Mouse (Mus musculus): ENCODE data around the gene Rinl. TPM values are rescaled to one million over a fixed set of nuclear protein-coding genes. Genes with fewer than 3 reads are reported as not detected.

Gene Rinl
- polyA plus RNA-seq, 1 experiment from 2014 or later, result 2.6 TPM

GRCm38 (mm10) chr7:28811640-28812275, 23.0 kb downstream of the Rinl start:
- Histone ChIP-seq H3K36me3 (peaks cover 48% of the 10 kb centered on the region), H3K4me2 (peak overlapping the region; percentile 85), H3K9ac (peak overlapping the region; percentile 94), H3K4me3 (peak overlapping the region; percentile 71), H3K4me1 (peaks cover 55% of the 10 kb centered on the region), H3K27me3 (no peaks in the 10 kb centered on the region), H3K27ac (peak overlapping the region; percentile 100; the same call in 1 of the 2 replicates), H3K9me3 (no peaks in the 10 kb centered on the region)
- 7% methylated on average over 7 of the region's 7 CpGs for WGBS
- no peak for ATAC-seq (ENCODE audit: insufficient number of reproducible peaks, insufficient read depth, low FRiP score, low TSS enrichment, low read depth)

DNA sequence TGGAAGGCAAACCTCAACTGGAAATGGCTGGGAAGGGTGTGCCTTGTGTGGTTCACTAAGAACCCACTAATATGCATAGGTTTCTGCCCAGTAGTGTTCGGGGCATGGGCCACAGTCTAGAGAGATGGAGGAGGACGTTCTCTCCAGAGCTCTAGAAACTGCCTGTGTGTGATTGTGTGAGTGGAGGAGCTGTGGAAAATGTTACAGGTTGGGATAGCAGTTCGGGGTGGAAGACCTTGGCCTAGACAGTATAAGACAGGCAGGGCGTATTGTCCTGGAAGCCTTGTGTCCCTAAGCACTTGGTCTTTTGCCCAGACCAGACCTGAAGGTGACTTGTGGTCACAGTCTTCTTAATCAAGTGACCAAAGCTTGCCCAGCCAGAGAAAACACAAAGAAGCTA, 23.7 kb downstream of the Rinl start:
- Histone ChIP-seq H3K27ac (0 out of 2 replicates have a peak overlapping the region, but pooled peaks have one; percentile 100), H3K4me2 (peak overlapping the region; percentile 85), H3K9me3 (no peaks in the 10 kb centered on the region), H3K27me3 (no peaks in the 10 kb centered on the region), H3K4me1 (peaks cover 60% of the 10 kb centered on the region), H3K9ac (peak overlapping the region; percentile 94), H3K4me3 (peak overlapping the region; percentile 71), H3K36me3 (peaks cover 55% of the 10 kb centered on the region)
- ATAC-seq (ENCODE audit: insufficient number of reproducible peaks, insufficient read depth, low FRiP score, low TSS enrichment, low read depth), result no peak
- WGBS, result 63% methylated on average over 4 of the region's 4 CpGs

- Histone ChIP-seq H3K9ac (peak overlapping the region; percentile 94), H3K4me2 (peak overlapping the region; percentile 85), H3K27ac (no peak overlapping the region), H3K9me3 (no peaks in the 10 kb centered on the region), H3K4me1 (peaks cover 60% of the 10 kb centered on the region), H3K4me3 (peak overlapping the region; percentile 71), H3K36me3 (peaks cover 60% of the 10 kb centered on the region), H3K27me3 (no peaks in the 10 kb centered on the region)
- ATAC-seq (ENCODE audit: insufficient number of reproducible peaks, insufficient read depth, low FRiP score, low TSS enrichment, low read depth), result no peak
- WGBS, result 82% methylated on average over 5 of the region's 5 CpGs
Measured at GRCm38 (mm10) chr7:28812949-28813348, 24.2 kb downstream of the Rinl start.

GRCm38 (mm10) chr7:28814306-28815034, 25.7 kb downstream of the Rinl start:
- Histone ChIP-seq H3K4me3 (no peak overlapping the region), H3K36me3 (peaks cover 74% of the 10 kb centered on the region), H3K4me2 (no peak overlapping the region), H3K27me3 (no peaks in the 10 kb centered on the region), H3K9ac (peak overlapping the region; percentile 28; the same call in 1 of the 2 replicates), H3K4me1 (peaks cover 61% of the 10 kb centered on the region), H3K27ac (no peak overlapping the region; the same call in 1 of the 2 replicates), H3K9me3 (no peaks in the 10 kb centered on the region)
- ATAC-seq (ENCODE audit: insufficient number of reproducible peaks, insufficient read depth, low FRiP score, low TSS enrichment, low read depth), result no peak
- 87% methylated on average over 5 of the region's 5 CpGs for WGBS

- no peak overlapping the region for H3K4me2 ChIP-seq
- H3K27ac ChIP-seq, result no peak overlapping the region
- ATAC-seq (ENCODE audit: insufficient number of reproducible peaks, insufficient read depth, low FRiP score, low TSS enrichment, low read depth), result no peak
- H3K4me1 ChIP-seq, result peaks cover 65% of the 10 kb centered on the region
- no peaks in the 10 kb centered on the region for H3K27me3 ChIP-seq
- H3K36me3 ChIP-seq, result peaks cover 82% of the 10 kb centered on the region
- peak overlapping the region; percentile 27; the same call in 1 of the 2 replicates for H3K9ac ChIP-seq
- H3K4me3 ChIP-seq, result no peak overlapping the region
- H3K9me3 ChIP-seq, result no peaks in the 10 kb centered on the region
- WGBS, result 90% methylated on average over 9 of the region's 9 CpGs
Measured at GRCm38 (mm10) chr7:28815230-28815629, 26.5 kb downstream of the Rinl start.

DNA sequence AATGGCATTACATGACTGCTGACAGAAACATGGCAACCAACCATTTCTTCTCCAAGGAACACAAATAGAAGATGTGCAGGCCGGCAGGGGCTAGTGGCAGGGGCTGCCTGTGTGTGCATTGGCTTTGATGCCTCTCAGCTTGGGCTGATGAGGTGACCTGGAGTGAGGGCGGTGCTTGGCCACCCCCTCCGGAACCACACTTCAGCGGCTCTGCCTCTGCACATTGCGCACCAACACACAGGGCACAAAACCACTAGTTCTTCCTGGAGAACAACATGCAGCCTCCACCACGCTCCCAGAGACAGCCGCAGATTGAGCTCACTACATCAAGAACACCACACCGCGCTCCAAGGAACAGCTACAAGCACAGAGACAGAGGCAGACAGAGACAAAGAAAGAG, 27.4 kb downstream of the Rinl start:
- peaks cover 92% of the 10 kb centered on the region for H3K36me3 ChIP-seq
- no peak overlapping the region for H3K4me3 ChIP-seq
- no peak for ATAC-seq (ENCODE audit: insufficient number of reproducible peaks, insufficient read depth, low FRiP score, low TSS enrichment, low read depth)
- H3K4me2 ChIP-seq, result no peak overlapping the region; the same call in 1 of the 2 replicates
- no peaks in the 10 kb centered on the region for H3K27me3 ChIP-seq
- no peak overlapping the region; the same call in 1 of the 2 replicates for H3K27ac ChIP-seq
- H3K9me3 ChIP-seq, result no peaks in the 10 kb centered on the region
- no peak overlapping the region for H3K9ac ChIP-seq
- peaks cover 65% of the 10 kb centered on the region for H3K4me1 ChIP-seq
- 87% methylated on average over 9 of the region's 9 CpGs for WGBS

DNA sequence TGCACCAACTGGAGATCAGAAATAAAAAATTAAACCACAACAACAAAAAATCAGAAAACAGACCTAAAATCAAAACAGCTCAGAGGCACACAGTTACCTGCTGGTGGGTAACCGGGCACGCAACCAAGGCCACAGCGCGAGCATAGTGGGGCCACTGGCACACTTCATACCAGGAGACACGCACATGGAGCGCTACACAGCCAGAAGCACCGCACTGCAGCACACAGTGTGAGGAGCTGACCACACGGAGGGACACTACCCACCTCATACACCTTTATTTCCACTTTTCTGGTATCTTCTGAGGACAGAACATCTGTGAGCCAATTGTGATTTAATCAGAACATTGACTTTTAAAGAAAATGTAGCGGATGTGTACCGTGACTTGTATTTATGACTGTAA, 28.2 kb downstream of the Rinl start:
- WGBS, result 92% methylated on average over 10 of the region's 10 CpGs
- Histone ChIP-seq H3K4me1 (peaks cover 64% of the 10 kb centered on the region), H3K4me2 (no peak overlapping the region), H3K9ac (no peak overlapping the region), H3K36me3 (peaks cover 99% of the 10 kb centered on the region), H3K27ac (no peak overlapping the region), H3K4me3 (0 out of 2 replicates have a peak overlapping the region, but pooled peaks have one; percentile 0), H3K27me3 (no peaks in the 10 kb centered on the region), H3K9me3 (no peaks in the 10 kb centered on the region)
- no peak for ATAC-seq (ENCODE audit: insufficient number of reproducible peaks, insufficient read depth, low FRiP score, low TSS enrichment, low read depth)

GRCm38 (mm10) chr7:28817524-28817923, 28.8 kb downstream of the Rinl start:
- Histone ChIP-seq H3K36me3 (peaks cover 99% of the 10 kb centered on the region), H3K4me3 (peak overlapping the region; percentile 8; the same call in 1 of the 2 replicates), H3K27me3 (no peaks in the 10 kb centered on the region), H3K27ac (no peak overlapping the region), H3K9me3 (no peaks in the 10 kb centered on the region), H3K4me2 (no peak overlapping the region), H3K4me1 (peaks cover 58% of the 10 kb centered on the region), H3K9ac (no peak overlapping the region; the same call in 1 of the 2 replicates)
- no peak for ATAC-seq (ENCODE audit: insufficient number of reproducible peaks, insufficient read depth, low FRiP score, low TSS enrichment, low read depth)
- WGBS, result 76% methylated on average over 6 of the region's 6 CpGs

GRCm38 (mm10) chr7:28817957-28818356, 29.2 kb downstream of the Rinl start:
- no peak overlapping the region; the same call in 1 of the 2 replicates for H3K27ac ChIP-seq
- H3K36me3 ChIP-seq, result peaks cover 99% of the 10 kb centered on the region
- ATAC-seq (ENCODE audit: insufficient number of reproducible peaks, insufficient read depth, low FRiP score, low TSS enrichment, low read depth), result no peak
- no peak overlapping the region for H3K9ac ChIP-seq
- H3K27me3 ChIP-seq, result no peaks in the 10 kb centered on the region
- no peaks in the 10 kb centered on the region for H3K9me3 ChIP-seq
- H3K4me2 ChIP-seq, result no peak overlapping the region
- peak overlapping the region; percentile 8; the same call in 1 of the 2 replicates for H3K4me3 ChIP-seq
- peaks cover 53% of the 10 kb centered on the region for H3K4me1 ChIP-seq
- WGBS, result 82% methylated on average over 4 of the region's 4 CpGs

DNA sequence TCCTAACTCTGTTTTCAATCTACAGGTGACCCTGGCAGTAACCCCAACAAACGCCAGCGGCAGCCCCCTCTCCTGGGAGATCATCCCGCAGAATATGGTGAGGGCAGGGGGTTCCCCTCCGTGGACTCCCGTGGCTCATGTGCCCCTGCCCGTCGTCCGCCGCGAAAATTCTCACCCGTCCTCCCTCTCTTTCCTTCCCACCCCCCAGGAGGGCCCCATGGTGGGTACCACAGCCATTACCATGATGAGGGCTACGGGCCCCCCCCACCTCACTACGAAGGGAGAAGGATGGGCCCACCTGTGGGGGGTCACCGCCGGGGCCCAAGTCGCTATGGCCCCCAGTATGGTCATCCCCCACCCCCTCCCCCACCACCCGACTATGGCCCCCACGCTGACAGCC, 29.7 kb downstream of the Rinl start:
- Histone ChIP-seq H3K9ac (no peak overlapping the region), H3K4me3 (no peak overlapping the region)

GRCm38 (mm10) chr7:28818861-28819452, 30.2 kb downstream of the Rinl start:
- 88% methylated on average over 4 of the region's 4 CpGs for whole genome bisulfite sequencing
- Histone ChIP-seq H3K9ac (0 out of 2 replicates have a peak overlapping the region, but pooled peaks have one; percentile 8), H3K4me2 (no peak overlapping the region), H3K9me3 (no peaks in the 10 kb centered on the region), H3K36me3 (peaks cover 91% of the 10 kb centered on the region), H3K27ac (no peak overlapping the region), H3K4me3 (no peak overlapping the region), H3K4me1 (peaks cover 43% of the 10 kb centered on the region), H3K27me3 (no peaks in the 10 kb centered on the region)
- ATAC-seq (ENCODE audit: insufficient number of reproducible peaks, insufficient read depth, low FRiP score, low TSS enrichment, low read depth), result no peak

More for the DNA sequence above, 29.7 kb downstream of the Rinl start:
- Histone ChIP-seq H3K27ac (peak overlapping the region; percentile 4; the same call in 1 of the 2 replicates), H3K9me3 (no peaks in the 10 kb centered on the region), H3K36me3 (peaks cover 96% of the 10 kb centered on the region), H3K27me3 (no peaks in the 10 kb centered on the region), H3K4me1 (peaks cover 49% of the 10 kb centered on the region), H3K4me2 (no peak overlapping the region)
- ATAC-seq (ENCODE audit: insufficient number of reproducible peaks, insufficient read depth, low FRiP score, low TSS enrichment, low read depth), result no peak
- 78% methylated on average over 18 of the region's 18 CpGs for WGBS
